Mouse (Mus musculus) ZHBTc4 (cell line): ENCODE results near the gene Oip5.
A peak's percentile ranks its signal among the peaks of the same experiment; 100 is the strongest.
"Not testable (repeated sequence)": the region's sequence is repeated elsewhere in the genome, so short reads cannot be mapped to it uniquely, and the experiment has no call there.

Source experiments
- DNase-seq: peaks from one replicate; pipeline ENCODE4 v3.0.0-alpha.2; 2011; ENCODE audit warnings: low read depth, low spot score

Oip5 gene

DNA sequence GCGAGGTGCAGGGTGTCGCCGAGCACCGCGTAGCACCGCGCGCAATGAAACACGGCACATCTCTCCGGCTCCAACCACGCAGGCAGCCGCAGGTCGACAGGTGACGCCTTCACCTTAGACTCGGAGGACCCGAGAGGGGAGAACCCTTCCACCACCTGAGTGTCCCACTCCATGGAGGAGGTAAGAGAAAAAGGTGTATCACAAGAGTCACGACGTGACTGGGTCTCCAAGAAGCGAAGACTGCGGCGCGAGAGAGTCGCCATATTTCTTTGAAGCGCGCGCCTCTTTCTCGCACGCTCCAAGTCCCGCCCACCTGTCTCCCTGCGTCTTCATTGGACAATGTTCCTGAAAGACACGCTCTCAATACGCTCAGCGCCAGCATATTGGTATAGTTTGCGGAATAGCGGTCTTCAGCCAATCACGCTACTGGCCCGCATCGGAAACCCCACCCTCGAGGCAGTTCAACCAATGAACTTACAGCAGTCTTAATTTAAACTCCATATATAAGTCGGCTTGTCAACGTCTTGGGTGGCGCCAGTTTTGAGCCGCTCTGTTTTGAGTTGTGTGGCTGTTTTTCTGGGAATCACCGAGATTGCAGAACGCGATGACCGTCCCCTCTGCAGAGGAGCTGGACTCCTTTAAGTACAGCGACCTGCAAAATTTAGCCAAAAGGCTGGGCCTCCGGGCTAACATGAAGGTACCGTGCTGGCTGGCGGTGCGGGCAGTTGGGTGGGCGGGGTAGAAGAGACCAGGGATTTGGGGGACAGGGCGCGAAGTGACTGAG, at the start of gene Oip5, which contains the start of gene Nusap1:
Gene Oip5, minus strand, starts transcription at position 271 of the 784 bp plus-strand sequence.
Gene Nusap1, plus strand, starts transcription at position 100 of the 784 bp plus-strand sequence.
- peak; percentile 99 for DNase-seq

- DNase-seq = not testable (repeated sequence)
These were observed 47.5 kb upstream of the Oip5 start for GRCm38 (mm10) chr2:119665744-119666143.

DNA sequence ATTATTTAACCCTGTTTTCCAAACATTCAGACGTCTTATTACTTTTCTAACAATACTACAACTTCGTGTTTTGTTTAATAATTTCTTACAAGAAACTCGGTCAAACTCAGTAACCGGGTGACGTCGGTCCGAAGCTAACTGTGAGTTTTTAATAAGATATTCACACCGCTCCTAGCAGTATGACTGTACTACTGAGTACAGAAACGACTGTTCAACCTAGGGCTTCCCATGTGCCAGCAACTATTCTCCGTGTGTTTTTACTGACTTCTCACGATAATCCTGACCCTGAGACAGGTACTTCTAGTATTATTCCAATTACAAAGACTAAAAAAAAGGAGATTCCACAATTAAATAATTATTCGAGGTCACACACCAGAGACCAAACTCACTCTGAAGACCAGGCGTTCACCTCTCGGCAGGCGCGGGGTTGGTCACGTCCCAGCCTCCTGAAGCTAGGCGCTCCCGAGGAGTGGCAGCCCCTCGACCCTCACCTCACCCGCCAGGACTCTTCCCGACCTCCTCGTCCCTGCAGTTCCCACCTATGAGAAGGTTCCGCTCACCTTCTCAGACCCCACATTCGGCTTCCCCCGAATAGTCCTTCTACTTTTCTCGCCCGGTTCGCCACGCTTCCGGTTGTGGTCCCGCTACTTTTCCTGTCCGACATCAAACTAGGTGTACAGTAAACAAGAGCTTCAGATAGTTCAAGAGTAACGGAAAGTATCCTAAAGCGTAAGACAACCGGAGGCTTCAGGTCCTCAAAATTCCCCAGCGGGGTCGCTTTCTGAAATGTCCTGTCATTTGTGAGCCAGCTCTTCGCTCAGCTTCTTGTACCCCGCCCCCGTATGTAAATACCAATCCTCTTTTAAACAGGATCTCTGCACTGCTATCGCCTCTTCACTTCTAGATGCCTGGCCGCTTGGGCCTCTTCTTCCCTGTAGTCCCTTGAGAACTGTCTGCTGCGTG, 44.2 kb upstream of the Oip5 start, which contains the start of gene Ndufaf1:
Gene Ndufaf1, minus strand, starts transcription at position 608 of the 963 bp plus-strand sequence.
- peak; percentile 94 for DNase-seq

- DNase-seq = no peak
These were observed 26.0 kb upstream of the Oip5 start for GRCm38 (mm10) chr2:119644254-119644653.

- DNase-seq = no peak
These were observed 23.1 kb upstream of the Oip5 start for GRCm38 (mm10) chr2:119641214-119641912.

DNA sequence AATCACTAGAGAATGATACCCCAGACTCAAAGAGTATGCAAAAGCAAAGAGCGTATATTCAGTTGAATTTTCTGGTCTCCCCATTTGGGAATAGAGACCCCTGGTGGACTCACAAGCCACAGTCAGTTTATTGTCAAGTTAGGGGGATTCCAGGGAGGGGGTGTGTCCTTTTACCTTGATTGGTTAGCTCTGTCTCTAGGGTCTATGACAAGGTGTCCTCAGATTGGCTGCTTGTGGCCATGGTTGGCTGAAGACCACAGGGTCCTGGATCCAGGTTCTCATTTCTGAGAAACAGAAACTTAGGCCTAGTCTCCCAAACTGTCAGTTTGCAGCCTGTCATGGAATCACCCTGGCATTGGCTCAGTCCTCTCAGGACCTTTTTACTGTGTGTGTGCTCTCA, 18.5 kb upstream of the Oip5 start:
- DNase-seq = peak; percentile 21

- no peak for DNase-seq
These were observed 3.0 kb upstream of the Oip5 start for GRCm38 (mm10) chr2:119621302-119621701.

DNA sequence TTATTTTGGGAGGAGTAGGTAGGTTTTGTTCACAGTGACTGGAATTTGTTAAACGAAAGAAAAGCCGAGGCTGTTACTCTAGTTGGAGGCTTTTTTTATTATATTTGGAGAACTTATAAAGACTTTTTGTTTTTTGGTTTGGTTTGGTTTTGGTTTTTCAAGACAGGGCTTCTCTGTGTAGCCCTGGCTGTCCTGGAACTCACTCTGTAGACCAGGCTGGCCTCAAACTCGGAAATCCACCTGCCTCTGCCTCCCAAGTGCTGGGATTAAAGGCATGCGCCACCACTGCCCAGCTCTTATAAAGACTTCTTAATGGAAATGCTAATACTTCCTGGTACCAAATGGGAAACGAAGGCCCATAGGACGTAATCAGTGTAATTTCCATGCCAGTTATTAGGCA, 733 bp upstream of the Oip5 start:
- DNase-seq = not testable (repeated sequence)

DNA sequence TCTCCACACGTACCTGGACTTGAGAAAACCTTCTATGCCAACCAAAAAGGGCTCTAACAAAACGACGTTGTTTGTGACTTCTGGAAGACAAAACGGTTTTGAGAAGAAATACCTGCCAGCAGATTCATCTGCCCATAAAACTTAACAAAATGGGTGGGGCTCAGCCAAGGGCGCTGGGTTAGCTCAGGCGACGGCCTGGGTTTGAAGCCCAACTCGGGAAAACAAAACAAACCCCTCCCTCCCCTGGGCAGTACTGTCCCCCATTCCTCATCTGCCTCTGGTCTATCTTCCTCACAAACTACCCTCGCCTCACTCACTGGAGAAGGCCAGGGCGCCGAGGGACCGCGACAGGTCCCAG, 449 bp downstream of the Oip5 start:
- DNase-seq = no peak

GRCm38 (mm10) chr2:119607023-119607422, 11.2 kb downstream of the Oip5 start:
- DNase-seq = no peak

- DNase-seq = no peak
These were observed 12.8 kb downstream of the Oip5 start for GRCm38 (mm10) chr2:119605361-119605973.

GRCm38 (mm10) chr2:119603909-119604308, 14.4 kb downstream of the Oip5 start:
- DNase-seq = no peak

GRCm38 (mm10) chr2:119602488-119602887, 15.8 kb downstream of the Oip5 start:
- DNase-seq = no peak

DNA sequence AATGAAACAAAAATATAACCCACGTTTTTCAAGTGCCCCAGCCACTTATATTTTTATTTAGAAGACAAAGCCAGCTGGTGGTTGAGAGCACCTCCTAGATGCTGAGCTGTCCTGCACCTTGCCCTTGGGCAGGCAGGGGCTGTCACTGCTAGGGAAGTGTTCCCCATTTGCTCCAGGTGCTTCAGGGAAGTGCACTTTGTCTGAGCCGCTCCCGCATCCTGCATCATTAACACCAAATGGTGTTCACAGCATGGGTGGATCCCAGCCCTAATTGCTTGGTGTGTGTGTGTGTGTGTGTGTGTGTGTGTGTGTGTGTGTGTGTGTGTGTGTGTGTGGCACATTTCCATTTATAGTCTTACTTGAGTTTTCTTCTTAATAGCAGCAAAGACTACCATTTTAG, 16.7 kb downstream of the Oip5 start:
- peak; percentile 29 for DNase-seq

DNA sequence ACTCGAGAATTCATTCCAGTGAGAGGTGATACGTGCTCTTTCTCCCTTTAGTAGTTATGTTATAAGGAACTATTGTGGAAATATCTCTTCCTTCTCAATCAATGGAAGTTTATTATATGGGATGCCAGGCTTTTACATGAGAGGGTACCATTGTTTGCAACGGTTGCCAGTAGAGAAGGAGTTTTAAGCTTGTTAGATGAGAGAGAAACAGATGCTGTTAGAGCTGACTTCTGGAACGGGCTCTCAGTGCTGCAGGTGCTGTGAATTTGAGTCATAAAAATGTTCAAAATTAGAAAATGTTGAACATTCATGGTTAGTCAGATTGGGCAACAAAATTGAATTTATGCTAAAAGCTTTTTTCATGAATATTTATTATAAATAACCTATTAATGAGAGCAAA, 17.2 kb downstream of the Oip5 start:
- DNase-seq = no peak

DNA sequence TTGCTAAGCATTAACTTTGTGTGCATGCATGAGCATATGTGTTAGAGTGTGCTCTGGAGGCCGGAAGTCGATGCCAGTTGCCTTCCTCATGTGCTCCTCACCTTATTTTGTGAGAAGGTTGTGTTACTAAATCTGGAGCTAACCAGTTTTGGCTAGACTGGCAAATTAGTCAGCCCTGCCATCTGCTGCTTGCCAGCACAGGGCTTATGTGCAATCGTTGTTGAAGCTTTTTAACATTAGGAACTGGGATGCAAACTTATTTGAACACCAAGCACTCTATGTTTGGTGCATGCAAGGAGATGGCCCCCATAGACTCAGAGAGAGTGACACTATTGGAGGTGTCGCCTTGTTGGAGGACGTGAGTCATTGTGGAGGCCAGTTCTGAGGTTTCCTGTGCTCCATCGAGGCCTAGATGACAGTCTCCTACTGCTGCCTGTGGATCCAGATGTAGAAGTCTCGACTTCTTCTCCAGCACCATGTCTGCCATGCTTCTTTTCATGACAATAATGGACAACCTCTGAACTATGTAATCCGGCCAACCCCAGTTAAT, 21.4 kb downstream of the Oip5 start:
- DNase-seq = no peak

DNA sequence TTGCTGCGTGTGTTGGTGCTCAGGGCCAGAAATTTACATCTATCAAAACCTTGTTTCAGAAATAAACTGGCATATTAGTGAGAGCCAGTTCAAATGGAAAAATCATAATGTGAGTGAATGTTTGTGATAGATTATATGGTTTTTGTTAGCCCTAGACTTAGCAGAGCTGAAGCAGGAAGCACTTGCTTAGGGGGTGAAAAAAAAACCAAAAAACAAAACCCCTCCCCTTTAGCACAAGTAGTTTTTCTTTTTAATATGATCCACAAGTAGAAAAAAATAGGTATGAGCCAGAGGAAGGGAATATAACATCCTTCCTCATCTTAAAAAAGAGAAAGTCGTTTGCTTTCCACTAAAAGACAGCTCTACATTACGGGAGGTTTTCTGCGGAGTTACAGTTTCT, 23.0 kb downstream of the Oip5 start:
- no peak for DNase-seq

- peak; percentile 98 for DNase-seq
These were observed 23.9 kb downstream of the Oip5 start for GRCm38 (mm10) chr2:119594113-119594981.

DNA sequence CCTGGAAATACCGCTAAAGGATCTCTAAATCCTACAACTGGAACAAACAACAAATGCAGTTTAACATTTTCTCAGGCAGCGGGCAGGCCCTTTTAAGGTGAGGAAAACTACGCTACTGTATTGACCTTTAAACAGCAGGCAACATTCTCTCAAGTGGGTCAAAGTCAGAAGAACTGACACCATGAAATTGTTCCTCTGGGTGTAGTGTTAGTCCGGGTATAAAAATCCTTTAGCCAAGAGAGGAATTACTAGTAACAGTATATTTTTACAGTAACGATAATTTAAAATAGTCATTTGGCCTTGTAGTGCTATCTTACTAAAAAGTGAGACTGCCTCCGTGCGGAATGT, 24.5 kb downstream of the Oip5 start:
- no peak for DNase-seq

- DNase-seq = peak; percentile 21
These were observed 27.0 kb downstream of the Oip5 start for GRCm38 (mm10) chr2:119591247-119591646.
